Mouse (Mus musculus) cerebellum, adult 2 months (tissue): ENCODE measurements around the gene Tmem110. TPM values are rescaled to one million over a fixed set of nuclear protein-coding genes. Genes with fewer than 3 reads are reported as not detected.
A peak's percentile ranks its signal among the peaks of the same experiment; 100 is the strongest.

Source experiments
- DNase-seq, 2 experiments: peaks; one replicate each; pipeline ENCODE4 v3.0.0; 2021
- H3K27ac ChIP-seq: fragments of 200-500 bp; 2 replicates; pipeline ENCODE4 v1.5.1; 2012; ENCODE audit warnings: low read length, control low read depth, inconsistent platforms; ENCODE audit not compliant: insufficient read depth
- H3K27me3 ChIP-seq: fragments of 200-500 bp; 2 replicates; pipeline ENCODE4 v1.6.1; 2012; ENCODE audit warnings: inconsistent platforms, mild to moderate bottlenecking, low read length, moderate library complexity; ENCODE audit not compliant: control insufficient read depth, insufficient read depth
- H3K4me1 ChIP-seq: fragments of 200-500 bp; 2 replicates; pipeline ENCODE4 v1.6.1; 2011; ENCODE audit warnings: low read length; ENCODE audit not compliant: control insufficient read depth, insufficient read depth
- H3K4me3 ChIP-seq: fragments of 200-500 bp; replicated peaks from 2 replicates; pipeline ENCODE3; 2011; ENCODE audit warnings: mild to moderate bottlenecking, low read depth, low read length, control low read depth; ENCODE audit not compliant: insufficient read depth
- CTCF ChIP-seq: fragments of 200-500 bp; IDR thresholded peaks from 2 replicates; pipeline ENCODE4 v1.5.1; 2011; ENCODE audit warnings: low read depth, mild to moderate bottlenecking, control low read depth, low read length, moderate library complexity, borderline replicate concordance; ENCODE audit not compliant: insufficient read depth
- POLR2A ChIP-seq: fragments of 200-500 bp; IDR thresholded peaks from 2 replicates; pipeline ENCODE4 v1.6.1; 2011; ENCODE audit warnings: low read length, control low read depth, borderline replicate concordance; ENCODE audit not compliant: insufficient read depth
- WGBS: fragments of 180-500 bp; shearing (Covaris S2); methylation state at CpG from one replicate; pipeline ENCODE4 v1.1.7; 2018; 5-methylcytosine and 5-hydroxymethylcytosine counted together
- polyA plus RNA-seq: library from polyadenylated mRNA; depleted of rRNA; stranded (reverse); fragments of >200 nt; gene quantifications from 2 replicates; pipeline ENCODE4 v1.2.3, GENCODE M21; 2012; rRNA removed

Gene Tmem110
- polyA plus RNA-seq, 1 experiment, result 36.5 TPM

DNA sequence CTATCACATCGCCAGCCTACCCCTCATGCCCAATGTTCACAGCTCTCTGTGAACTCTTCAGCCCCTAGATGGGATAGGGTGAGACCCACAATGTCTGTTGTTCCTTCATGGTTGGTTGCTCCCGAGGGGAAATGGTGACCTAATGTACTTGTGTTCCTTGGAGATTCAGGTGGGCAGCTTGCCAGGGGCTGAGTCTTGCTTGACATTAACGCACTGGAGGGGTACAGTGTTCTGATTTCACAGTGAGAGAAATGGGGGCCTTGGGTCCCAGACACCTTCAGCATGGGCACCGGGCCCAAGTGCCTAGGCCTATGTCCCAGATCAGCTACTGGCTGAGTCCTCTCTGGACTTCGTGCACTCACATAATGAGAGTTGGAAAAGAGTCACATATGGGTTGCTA, 88.0 kb downstream of the Tmem110 start:
- WGBS, result 59% methylated on average over 5 of the region's 5 CpGs
- no peak for DNase-seq
- H3K27me3 ChIP-seq, result no peaks in the 10 kb centered on the region
- TF ChIP-seq CTCF (no peak), POLR2A (no peak)
- no peaks in the 10 kb centered on the region for H3K4me1 ChIP-seq
- no peak overlapping the region for H3K27ac ChIP-seq
- H3K4me3 ChIP-seq, result no peak overlapping the region

DNA sequence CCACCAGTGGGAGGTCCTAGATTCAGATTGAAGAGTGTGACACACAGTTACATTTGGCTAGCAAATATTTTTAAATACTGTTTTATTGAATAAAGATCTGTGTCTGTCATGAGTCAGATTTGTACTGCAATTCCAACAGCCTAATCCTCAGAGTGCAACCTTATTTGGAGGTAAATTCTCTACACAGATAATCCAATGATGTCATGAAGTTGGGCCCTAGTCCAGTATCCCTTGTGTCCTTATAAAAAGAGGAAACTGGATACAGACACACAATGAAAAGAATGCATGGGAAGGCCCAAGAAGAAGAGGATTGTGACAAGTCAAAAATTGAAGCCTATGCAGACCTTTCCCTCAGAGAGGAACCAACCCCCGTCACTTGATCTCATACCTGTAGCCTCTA, 91.1 kb downstream of the Tmem110 start:
- TF ChIP-seq POLR2A (no peak), CTCF (no peak)
- no peaks in the 10 kb centered on the region for H3K27me3 ChIP-seq
- no peak overlapping the region for H3K27ac ChIP-seq
- no peak for DNase-seq
- H3K4me1 ChIP-seq, result no peaks in the 10 kb centered on the region
- WGBS, result 84% methylated on average over 1 of the region's 1 CpGs
- H3K4me3 ChIP-seq, result no peak overlapping the region

DNA sequence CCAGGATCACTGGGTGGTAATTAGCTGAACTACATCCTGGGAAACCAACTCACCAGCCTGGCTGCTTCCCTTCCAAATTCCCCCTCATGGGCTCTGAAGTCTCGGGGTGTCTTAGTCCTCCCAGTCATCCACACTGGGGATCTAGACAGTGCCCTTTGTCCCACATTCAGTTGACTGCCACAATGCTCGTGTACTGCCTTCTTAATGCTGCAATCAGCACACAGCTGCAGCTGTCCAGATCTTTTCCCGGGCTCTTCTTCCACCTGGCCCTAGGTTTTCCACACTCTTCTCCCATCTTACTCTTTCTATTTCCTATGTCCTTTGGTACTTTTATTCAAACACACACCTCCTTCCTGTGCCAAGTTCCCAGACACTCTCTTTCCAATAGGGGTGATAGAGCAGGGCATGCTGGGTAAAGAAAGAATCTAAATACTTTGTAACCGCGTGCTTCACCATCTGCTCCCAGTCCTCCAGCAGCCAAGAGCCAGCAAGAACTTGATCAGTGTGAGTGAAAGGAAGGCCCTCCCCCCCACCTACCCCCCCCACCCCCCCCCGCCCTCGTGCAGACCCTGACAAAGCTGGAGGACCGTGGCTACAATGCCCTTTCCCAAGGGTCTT, 96.8 kb downstream of the Tmem110 start:
- Histone ChIP-seq H3K27me3 (no peaks in the 10 kb centered on the region), H3K4me3 (no peak overlapping the region), H3K27ac (no peak overlapping the region), H3K4me1 (no peaks in the 10 kb centered on the region)
- TF ChIP-seq POLR2A (no peak), CTCF (no peak)
- 22% methylated on average over 8 of the region's 8 CpGs for WGBS
- no peak for DNase-seq

DNA sequence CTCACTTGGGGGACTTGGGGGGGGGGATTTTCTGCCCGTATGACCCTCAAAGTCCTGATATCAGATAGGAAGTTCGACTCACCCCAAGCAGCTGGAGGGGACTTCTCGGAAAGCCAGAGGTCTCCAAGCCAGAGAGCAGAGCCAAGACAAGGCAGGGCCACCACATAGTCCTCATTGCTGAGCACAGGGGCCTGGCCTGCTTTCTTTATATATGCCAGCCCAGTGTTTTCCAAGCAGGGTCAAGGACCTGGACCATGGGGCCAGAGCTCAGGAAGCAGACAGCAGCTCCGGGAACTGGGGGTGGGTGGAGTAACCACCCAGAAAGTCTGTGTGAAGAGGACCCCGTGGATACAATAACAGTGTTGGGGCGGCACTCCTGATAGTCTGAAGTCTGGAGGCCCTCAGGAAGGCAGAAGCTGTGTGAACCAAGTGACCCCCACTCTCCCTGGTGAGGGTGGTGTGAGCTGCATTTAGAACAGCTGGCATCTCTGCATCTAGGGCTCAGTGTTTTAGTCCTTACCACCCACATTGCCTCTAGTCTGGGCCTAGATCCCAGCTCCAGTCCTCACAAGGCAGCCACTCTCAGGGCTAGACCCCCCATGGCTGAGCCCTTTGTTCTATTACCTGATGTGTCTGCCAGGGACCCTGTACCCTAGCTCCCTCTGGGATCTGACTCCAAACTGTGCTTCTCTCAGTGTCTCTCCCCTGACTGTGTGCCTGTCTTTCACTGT, 98.2 kb downstream of the Tmem110 start, which contains the start of gene Itih3:
Gene Itih3 (minus strand): TSS at position 386 of the 731 bp plus-strand sequence.
- Histone ChIP-seq H3K4me1 (no peaks in the 10 kb centered on the region), H3K27ac (no peak within 1 kb of the TSS), H3K4me3 (no peak within 1 kb of the TSS), H3K27me3 (no peaks in the 10 kb centered on the region)
- WGBS, result 58% methylated on average over 6 of the region's 6 CpGs
- peak; percentile 10 to 50 for DNase-seq
- TF ChIP-seq POLR2A (no peak), CTCF (no peak)

DNA sequence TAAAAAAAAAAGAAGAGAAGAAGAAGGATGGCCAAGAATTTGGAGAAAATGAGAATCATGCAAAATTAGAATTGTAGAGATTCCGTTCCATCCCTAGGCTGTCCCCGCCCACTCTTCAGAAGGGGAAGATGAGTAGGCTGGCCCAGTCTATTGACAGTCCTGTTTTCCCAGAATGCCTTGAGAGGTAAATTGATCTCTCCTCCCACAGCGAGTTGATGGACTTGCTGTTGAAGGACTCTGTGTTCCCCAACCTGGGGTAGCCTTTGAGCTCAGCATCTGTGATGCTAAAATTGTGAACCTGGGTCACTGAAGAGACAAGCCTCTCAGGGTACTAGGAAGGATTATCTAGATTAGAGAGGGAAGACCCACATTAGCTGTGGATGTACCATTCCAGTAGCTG, 100.1 kb downstream of the Tmem110 start:
- H3K27me3 ChIP-seq, result no peaks in the 10 kb centered on the region
- no peak for TF ChIP-seq CTCF
- TF ChIP-seq POLR2A, result no peak
- H3K4me1 ChIP-seq, result no peaks in the 10 kb centered on the region
- WGBS, result 94% methylated on average over 3 of the region's 3 CpGs
- no peak overlapping the region for H3K27ac ChIP-seq
- H3K4me3 ChIP-seq, result no peak overlapping the region
- no peak for DNase-seq

Other genes starting within 250 kb of the Tmem110 start
- gene Prkcd, start 199.4 kb upstream of the Tmem110 start, polyA plus RNA-seq, result 86.0 and 97.4 TPM in 2 replicates
- gene Rft1, start 171.2 kb upstream of the Tmem110 start, polyA plus RNA-seq, result 12.1 and 12.4 TPM in 2 replicates
- gene Sfmbt1, start 110.7 kb upstream of the Tmem110 start, polyA plus RNA-seq, result 8.9 and 9.7 TPM in 2 replicates
- 1.9 and 2.4 TPM in 2 replicates for gene Mustn1, start 53.6 kb downstream of the Tmem110 start, polyA plus RNA-seq
- 0.14 and 0.47 TPM in 2 replicates for gene Itih4, start 60.9 kb downstream of the Tmem110 start, polyA plus RNA-seq
- 76.7 and 82.8 TPM in 2 replicates for gene Itih3, start 98.2 kb downstream of the Tmem110 start, polyA plus RNA-seq
- gene Itih1, start 117.7 kb downstream of the Tmem110 start, polyA plus RNA-seq, result not detected in 2 replicates
- 15.5 and 16.2 TPM in 2 replicates for gene Nek4, start 125.8 kb downstream of the Tmem110 start, polyA plus RNA-seq
- 79.5 and 84.4 TPM in 2 replicates for gene Glt8d1, start 175.8 kb downstream of the Tmem110 start, polyA plus RNA-seq
- 277 and 290 TPM in 2 replicates for gene Spcs1, start 176.1 kb downstream of the Tmem110 start, polyA plus RNA-seq
- gene Pbrm1, start 193.5 kb downstream of the Tmem110 start, polyA plus RNA-seq, result 22.2 and 24.2 TPM in 2 replicates
- 47.3 and 52.1 TPM in 2 replicates for gene Gnl3, start 193.6 kb downstream of the Tmem110 start, polyA plus RNA-seq